Mouse (Mus musculus): Measurements from ENCODE around the gene Limch1.

DNA sequence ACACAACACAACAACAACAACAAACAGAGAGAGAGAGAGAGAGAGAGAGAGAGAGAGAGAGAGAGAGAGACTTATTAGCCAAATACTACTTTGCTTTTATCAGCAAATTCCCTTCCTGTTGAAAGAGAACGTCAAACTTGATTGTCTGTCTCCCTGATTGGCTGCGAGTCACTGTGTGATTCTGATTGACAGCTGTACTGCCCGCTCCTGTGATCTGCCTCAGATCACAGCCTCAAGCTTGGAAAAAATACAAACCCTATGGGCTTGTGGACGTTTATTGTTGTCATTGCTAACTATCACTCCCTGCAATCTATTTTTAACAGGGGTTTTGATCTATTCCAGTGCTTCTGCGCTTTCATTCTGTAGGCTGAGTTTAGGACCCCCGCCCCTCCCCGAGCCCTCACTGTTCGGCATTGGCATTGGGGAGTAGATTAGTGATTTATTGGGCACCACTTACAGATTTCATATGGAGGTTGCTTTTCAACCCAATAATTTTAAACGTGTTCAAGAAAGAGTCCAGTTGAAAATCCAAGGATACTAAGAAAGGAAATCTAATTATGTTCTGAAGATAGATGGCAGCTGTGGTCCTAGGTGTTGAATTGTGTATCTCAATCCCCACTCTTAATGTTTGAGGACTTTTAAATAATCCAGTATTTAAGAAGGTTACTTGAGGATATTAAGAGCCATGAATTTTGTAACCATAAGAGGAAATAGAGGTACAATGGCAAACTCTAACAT is 39.2 kb downstream of the Limch1 start:
- TF ChIP-seq EP300 (IDR thresholded peaks at IDR 0.05) (peak; percentile 82), CTCF (IDR thresholded peaks at IDR 0.05) (no peak)
